Mouse (Mus musculus): Measurements from ENCODE around the gene Dcaf12. TPM values are rescaled to one million over a fixed set of nuclear protein-coding genes. Genes with fewer than 3 reads are reported as not detected.

Gene Dcaf12
- total RNA-seq, 1 experiment from 2014 or later = 53.7 TPM

Other genes starting within 250 kb of the Dcaf12 start
- 2.7 TPM in 1 of 2 replicates, not detected in the other for gene Aqp3, start 216.7 kb downstream of the Dcaf12 start, total RNA-seq (2021)
- gene Nol6, start 190.4 kb downstream of the Dcaf12 start, total RNA-seq (2021) = 45.2 and 49.5 TPM in 2 replicates
- 102 and 113 TPM in 2 replicates for gene Ube2r2, start 179.1 kb downstream of the Dcaf12 start, total RNA-seq (2021)
- gene Ubap2, start 39.7 kb downstream of the Dcaf12 start, total RNA-seq (2021) = 42.1 and 44.8 TPM in 2 replicates
- 38.5 and 52.1 TPM in 2 replicates for gene Ubap1, start 34.1 kb upstream of the Dcaf12 start, total RNA-seq (2021)
- gene Kif24, start 150.0 kb upstream of the Dcaf12 start, total RNA-seq (2021) = 2.0 and 2.4 TPM in 2 replicates
- gene Nudt2, start 150.3 kb upstream of the Dcaf12 start, total RNA-seq (2021) = 27.6 and 27.9 TPM in 2 replicates
- gene AI464131, start 188.2 kb upstream of the Dcaf12 start, total RNA-seq (2021) = 8.9 and 10.7 TPM in 2 replicates
- gene 1110017D15Rik, start 202.4 kb upstream of the Dcaf12 start, total RNA-seq (2021) = 0.41 and 0.94 TPM in 2 replicates